Mouse (Mus musculus) urinary bladder, adult 18-20 months (tissue): ENCODE data around the gene Ankrd61.

Experiments
- DNase-seq, 2 experiments: peaks; one replicate each; pipeline ENCODE4 v3.0.0; 2022; ENCODE audit warnings: low spot score in 2 of 2, mixed read lengths in 2 of 2

Gene Ankrd61

DNA sequence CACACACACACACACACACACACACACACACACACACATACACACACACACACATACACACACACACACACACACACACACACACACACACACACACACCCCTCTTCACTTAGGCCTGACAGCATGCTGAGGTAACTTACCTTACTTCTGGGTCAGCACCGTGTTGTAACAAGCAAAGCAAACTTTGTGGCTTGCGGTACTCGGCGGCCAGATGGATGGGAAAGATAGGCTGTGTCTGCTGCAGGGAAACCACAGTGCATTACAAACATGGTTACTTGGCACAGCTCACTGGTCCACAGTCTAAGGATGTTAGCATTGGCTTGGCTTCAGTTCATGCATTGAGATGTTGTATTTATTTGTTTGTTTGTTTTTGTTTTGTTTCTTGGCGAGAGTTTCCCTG, 4.1 kb downstream of the Ankrd61 start:
- DNase-seq = peak; percentile 52 to 82

GRCm38 (mm10) chr5:143892255-143892886, 5.1 kb downstream of the Ankrd61 start:
- DNase-seq = no peak

GRCm38 (mm10) chr5:143890741-143891140, 6.7 kb downstream of the Ankrd61 start:
- DNase-seq = no peak

- no peak for DNase-seq
Measured at GRCm38 (mm10) chr5:143885274-143885673, 12.2 kb downstream of the Ankrd61 start.

GRCm38 (mm10) chr5:143874571-143874970, 22.9 kb downstream of the Ankrd61 start:
- DNase-seq = no peak

GRCm38 (mm10) chr5:143871547-143872169, 25.8 kb downstream of the Ankrd61 start:
- no peak for DNase-seq
